Mouse (Mus musculus) liver, adult 2 months (tissue): ENCODE results near the gene Foxp1.
A peak's percentile ranks its signal among the peaks of the same experiment; 100 is the strongest.

ENCODE experiments used
- CTCF ChIP-seq: fragments of 200-500 bp; IDR thresholded peaks from 2 replicates; pipeline ENCODE4 v1.5.1; 2011; ENCODE audit warnings: low read depth, low read length, control low read depth
- POLR2A ChIP-seq: fragments of 200-500 bp; IDR thresholded peaks from 2 replicates; pipeline ENCODE4 v1.6.1; 2011; ENCODE audit warnings: low read length, control low read depth; ENCODE audit not compliant: insufficient read depth; ENCODE audit errors: extremely low read depth

- 0 out of 2 replicates have a peak, but pooled peaks have one; percentile 6 for TF ChIP-seq CTCF
- no peak for TF ChIP-seq POLR2A
Measured at GRCm38 (mm10) chr6:99028161-99028988, 494.1 kb downstream of the Foxp1 start.
